Mouse (Mus musculus): ENCODE results near the gene Hpse2.

The Hpse2 gene

GRCm38 (mm10) chr19:42973740-42974139, 414.4 kb downstream of the Hpse2 start:
- no peak for DNase-seq (ENCODE audit: low spot score in 2 of 2)

- DNase-seq (ENCODE audit: low spot score in 2 of 2), result no peak
Measured at GRCm38 (mm10) chr19:42965171-42965570, 423.0 kb downstream of the Hpse2 start.

- DNase-seq (ENCODE audit: low spot score in 2 of 2), result no peak
Measured at GRCm38 (mm10) chr19:42948114-42948636, 440.0 kb downstream of the Hpse2 start.

- DNase-seq (ENCODE audit: low spot score in 2 of 2), result no peak
Measured at GRCm38 (mm10) chr19:42937544-42937943, 450.6 kb downstream of the Hpse2 start.

GRCm38 (mm10) chr19:42936661-42937193, 451.4 kb downstream of the Hpse2 start:
- no peak for DNase-seq (ENCODE audit: low spot score in 2 of 2)

GRCm38 (mm10) chr19:42929702-42930101, 458.5 kb downstream of the Hpse2 start:
- no peak for DNase-seq (ENCODE audit: low spot score in 2 of 2)

GRCm38 (mm10) chr19:42928271-42928670, 459.9 kb downstream of the Hpse2 start:
- DNase-seq (ENCODE audit: low spot score in 2 of 2), result no peak

GRCm38 (mm10) chr19:42922610-42923009, 465.5 kb downstream of the Hpse2 start:
- no peak for DNase-seq (ENCODE audit: low spot score in 2 of 2)

- DNase-seq (ENCODE audit: low spot score in 2 of 2), result no peak
Measured at GRCm38 (mm10) chr19:42913703-42914102, 474.5 kb downstream of the Hpse2 start.

- DNase-seq (ENCODE audit: low spot score in 2 of 2), result no peak
Measured at GRCm38 (mm10) chr19:42909719-42910118, 478.4 kb downstream of the Hpse2 start.

GRCm38 (mm10) chr19:42908553-42908952, 479.6 kb downstream of the Hpse2 start:
- DNase-seq (ENCODE audit: low spot score in 2 of 2), result no peak

GRCm38 (mm10) chr19:42906328-42906727, 481.8 kb downstream of the Hpse2 start:
- DNase-seq (ENCODE audit: low spot score in 2 of 2), result no peak

- no peak for DNase-seq (ENCODE audit: low spot score in 2 of 2)
Measured at GRCm38 (mm10) chr19:42904726-42905125, 483.4 kb downstream of the Hpse2 start.

- DNase-seq (ENCODE audit: low spot score in 2 of 2), result no peak
Measured at GRCm38 (mm10) chr19:42904240-42904639, 483.9 kb downstream of the Hpse2 start.

- no peak for DNase-seq (ENCODE audit: low spot score in 2 of 2)
Measured at GRCm38 (mm10) chr19:42903840-42904239, 484.3 kb downstream of the Hpse2 start.

- no peak for DNase-seq (ENCODE audit: low spot score in 2 of 2)
Measured at GRCm38 (mm10) chr19:42902410-42903021, 485.6 kb downstream of the Hpse2 start.

GRCm38 (mm10) chr19:42891599-42891998, 496.6 kb downstream of the Hpse2 start:
- DNase-seq (ENCODE audit: low spot score in 2 of 2), result no peak

GRCm38 (mm10) chr19:42877653-42878052, 510.5 kb downstream of the Hpse2 start:
- no peak for DNase-seq (ENCODE audit: low spot score in 2 of 2)

- no peak for DNase-seq (ENCODE audit: low spot score in 2 of 2)
Measured at GRCm38 (mm10) chr19:42876563-42876962, 511.6 kb downstream of the Hpse2 start.

- no peak for DNase-seq (ENCODE audit: low spot score in 2 of 2)
Measured at GRCm38 (mm10) chr19:42869663-42870530, 518.3 kb downstream of the Hpse2 start.

GRCm38 (mm10) chr19:42868958-42869662, 519.0 kb downstream of the Hpse2 start:
- no peak for DNase-seq (ENCODE audit: low spot score in 2 of 2)

GRCm38 (mm10) chr19:42863013-42863412, 525.1 kb downstream of the Hpse2 start:
- DNase-seq (ENCODE audit: low spot score in 2 of 2), result no peak
